Mouse (Mus musculus) heart, embryonic 13.5 days (tissue): Measurements from ENCODE around the gene Tulp4. TPM values are rescaled to one million over a fixed set of nuclear protein-coding genes. Genes with fewer than 3 reads are reported as not detected.
"Not testable (repeated sequence)": the region's sequence is repeated elsewhere in the genome, so short reads cannot be mapped to it uniquely, and the experiment has no call there.

Experiments used
- ATAC-seq: fragments of 200-750 bp; cut with Nextera tagmentation; 2 replicates; pipeline ENCODE4 v1.8.0; 2017; ENCODE audit warnings: moderate TSS enrichment; ENCODE audit not compliant: insufficient number of reproducible peaks, low FRiP score, low TSS enrichment; ENCODE audit errors: extremely low read depth
- H3K27ac ChIP-seq: fragments of 300-500 bp; sonication (generic); replicated peaks from 2 replicates; pipeline ENCODE4 v1.5.1; 2015; ENCODE audit warnings: moderate library complexity, mild to moderate bottlenecking, inconsistent platforms
- H3K27me3 ChIP-seq: fragments of 300-500 bp; sonication (generic); replicated peaks from 2 replicates; pipeline ENCODE4 v1.6.1; 2015; ENCODE audit warnings: mild to moderate bottlenecking, inconsistent platforms
- H3K36me3 ChIP-seq: fragments of 300-500 bp; sonication (generic); 2 replicates; pipeline ENCODE4 v1.6.1; 2015; ENCODE audit warnings: mild to moderate bottlenecking, inconsistent platforms
- H3K4me1 ChIP-seq: fragments of 300-500 bp; sonication (generic); 2 replicates; pipeline ENCODE4 v1.6.1; 2015; ENCODE audit warnings: inconsistent platforms
- H3K4me2 ChIP-seq: fragments of 300-500 bp; sonication (generic); 2 replicates; pipeline ENCODE4 v1.6.1; 2015; ENCODE audit warnings: inconsistent platforms, mild to moderate bottlenecking, moderate library complexity
- H3K4me3 ChIP-seq: fragments of 300-500 bp; sonication (generic); 2 replicates; pipeline ENCODE4 v1.5.1; 2015; ENCODE audit warnings: moderate library complexity, mild to moderate bottlenecking, inconsistent platforms
- H3K9ac ChIP-seq: fragments of 300-500 bp; sonication (generic); 2 replicates; pipeline ENCODE4 v1.6.1; 2015; ENCODE audit warnings: inconsistent platforms, mild to moderate bottlenecking, moderate library complexity
- H3K9me3 ChIP-seq: fragments of 300-500 bp; sonication (generic); 2 replicates; pipeline ENCODE4 v1.6.1; 2016; ENCODE audit warnings: inconsistent platforms
- WGBS: fragments of 180-500 bp; shearing (Covaris S2); methylation state at CpG from one replicate; pipeline ENCODE4 v1.1.7; 2015; ENCODE audit warnings: mixed read lengths; 5-methylcytosine and 5-hydroxymethylcytosine counted together
- polyA plus RNA-seq: library from polyadenylated mRNA; unstranded; fragments of >200 nt; fragmentation: Nextera tagmentation; extraction: Ambion mirVana; gene quantifications from 2 replicates; pipeline ENCODE4 v1.2.1, GENCODE M21; 2015

Gene Tulp4
- polyA plus RNA-seq, 1 experiment from 2014 or later, result 60.6 TPM

DNA sequence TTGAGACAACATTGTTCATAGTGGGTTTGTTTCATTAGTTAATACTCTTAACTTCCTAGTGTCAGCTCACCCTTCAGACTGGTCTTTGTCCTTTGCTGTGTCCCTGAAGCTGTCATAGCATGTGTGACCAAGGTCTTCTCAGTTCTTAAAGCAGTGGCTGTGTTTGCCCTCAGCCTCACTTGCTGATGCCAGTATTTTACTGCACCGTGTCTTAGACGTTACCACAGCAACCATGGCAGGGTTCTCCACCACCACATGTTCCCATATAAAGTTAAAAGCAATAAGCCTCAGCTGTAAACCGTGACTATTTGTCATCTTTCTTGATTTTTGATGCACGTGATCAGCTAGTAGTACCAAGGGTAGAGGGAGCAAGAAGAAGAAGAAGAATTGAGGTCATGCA is 109.4 kb downstream of the Tulp4 start:
- H3K9ac ChIP-seq, result no peak overlapping the region
- no peak for ATAC-seq
- 84% methylated on average over 4 of the region's 4 CpGs for WGBS
- H3K9me3 ChIP-seq, result no peaks in the 10 kb centered on the region
- H3K27me3 ChIP-seq, result no peaks in the 10 kb centered on the region
- H3K4me2 ChIP-seq, result no peak overlapping the region
- H3K4me1 ChIP-seq, result peaks cover 36% of the 10 kb centered on the region
- H3K27ac ChIP-seq, result peak overlapping the region; percentile 86
- H3K4me3 ChIP-seq, result no peak overlapping the region
- H3K36me3 ChIP-seq, result peaks cover 49% of the 10 kb centered on the region

DNA sequence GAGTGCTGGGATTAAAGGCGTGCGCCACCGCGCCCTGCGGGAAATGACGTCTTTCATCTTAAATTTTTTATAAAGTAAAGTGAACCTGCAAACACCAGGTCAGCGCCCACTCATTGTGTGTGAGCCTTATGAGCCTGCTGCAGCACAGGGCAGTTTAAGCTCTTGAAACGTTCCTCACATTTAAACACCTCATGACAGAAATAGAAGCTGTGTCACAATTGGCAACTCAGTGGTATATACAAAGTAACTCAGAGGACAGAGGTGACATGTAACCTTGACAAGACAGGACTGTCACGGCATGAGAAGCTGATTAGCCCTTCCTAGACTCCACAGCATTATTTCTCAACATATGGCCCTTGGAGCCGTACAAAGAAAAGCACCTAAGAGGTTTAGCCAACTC is 110.3 kb downstream of the Tulp4 start:
- H3K27ac ChIP-seq, result peak overlapping the region; percentile 86
- 65% methylated on average over 10 of the region's 10 CpGs for WGBS

DNA sequence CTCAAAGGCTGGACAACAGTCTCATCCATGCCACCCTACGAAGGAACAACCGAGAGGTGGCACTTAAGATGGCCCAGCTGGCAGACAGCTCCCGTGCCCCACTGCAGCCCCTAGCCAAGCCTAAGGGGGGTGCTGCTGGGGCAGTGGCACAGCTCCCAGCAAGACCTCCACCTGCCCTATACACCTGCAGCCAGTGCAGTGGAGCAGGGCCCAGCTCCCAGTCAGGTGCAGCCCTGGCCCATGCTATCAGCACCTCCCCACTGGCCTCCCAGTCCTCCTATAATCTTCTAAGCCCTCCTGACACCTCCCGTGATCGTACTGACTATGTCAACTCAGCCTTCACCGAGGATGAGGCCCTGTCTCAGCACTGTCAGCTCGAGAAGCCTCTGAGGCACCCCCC is 126.4 kb downstream of the Tulp4 start:
- not testable (repeated sequence) for H3K9ac ChIP-seq, H3K27me3 ChIP-seq, H3K27ac ChIP-seq, ATAC-seq, H3K4me3 ChIP-seq, H3K4me2 ChIP-seq, H3K36me3 ChIP-seq, H3K9me3 ChIP-seq, H3K4me1 ChIP-seq
- WGBS, result no CpG with 5 or more reads among the region's 7 CpGs

More for the DNA sequence above, 110.3 kb downstream of the Tulp4 start:
- Histone ChIP-seq H3K9me3 (no peaks in the 10 kb centered on the region), H3K4me2 (peak overlapping the region; percentile 9; the same call in 1 of the 2 replicates), H3K27me3 (no peaks in the 10 kb centered on the region), H3K4me1 (peaks cover 27% of the 10 kb centered on the region), H3K4me3 (no peak overlapping the region), H3K36me3 (peaks cover 48% of the 10 kb centered on the region), H3K9ac (no peak overlapping the region)
- ATAC-seq, result peak; percentile 40; the same call in 1 of the 2 replicates

GRCm38 (mm10) chr17:6251298-6251697 is 145.1 kb downstream of the Tulp4 start:
- not testable (repeated sequence) for ATAC-seq

GRCm38 (mm10) chr17:6256400-6257069 is 150.3 kb downstream of the Tulp4 start, which contains the start of gene Tmem181a:
Gene Tmem181a (plus strand): TSS chr17:6256860.
- ATAC-seq, result not testable (repeated sequence)
- peak within 1 kb of the TSS; percentile 27 for H3K4me3 ChIP-seq

More at GRCm38 (mm10) chr17:6251298-6251697, 145.1 kb downstream of the Tulp4 start:
- WGBS, result 95% methylated on average over 1 of the region's 1 CpGs
- H3K36me3 ChIP-seq, H3K27me3 ChIP-seq, H3K9me3 ChIP-seq, H3K9ac ChIP-seq, H3K4me1 ChIP-seq, H3K4me3 ChIP-seq, H3K27ac ChIP-seq, H3K4me2 ChIP-seq: not testable (repeated sequence)

GRCm38 (mm10) chr17:6257070-6257456 is 150.8 kb downstream of the Tulp4 start:
- peak overlapping the region; percentile 27 for H3K4me3 ChIP-seq
- H3K36me3 ChIP-seq, H3K4me1 ChIP-seq, H3K27ac ChIP-seq, H3K9me3 ChIP-seq, H3K9ac ChIP-seq, H3K27me3 ChIP-seq, ATAC-seq: not testable (repeated sequence)
- peak overlapping the region; percentile 54 for H3K4me2 ChIP-seq
- WGBS, result 0% methylated on average over 20 of the region's 20 CpGs

More at GRCm38 (mm10) chr17:6256400-6257069, 150.3 kb downstream of the Tulp4 start, which contains the start of gene Tmem181a:
- not testable (repeated sequence) for H3K27me3 ChIP-seq, H3K9me3 ChIP-seq, H3K4me1 ChIP-seq, H3K27ac ChIP-seq, H3K9ac ChIP-seq, H3K36me3 ChIP-seq
- H3K4me2 ChIP-seq, result peak within 1 kb of the TSS; percentile 54
- WGBS, result 0% methylated on average over 4 of the region's 51 CpGs

GRCm38 (mm10) chr17:6269876-6270831 is 163.9 kb downstream of the Tulp4 start:
- H3K4me3 ChIP-seq, result peak overlapping the region; percentile 60
- H3K9ac ChIP-seq, result peak overlapping the region; percentile 84
- H3K9me3 ChIP-seq, H3K27me3 ChIP-seq, H3K36me3 ChIP-seq, H3K27ac ChIP-seq, H3K4me1 ChIP-seq: not testable (repeated sequence)
- 1% methylated on average over 58 of the region's 84 CpGs for WGBS
- H3K4me2 ChIP-seq, result peak overlapping the region; percentile 73
- peak; percentile 75 for ATAC-seq

DNA sequence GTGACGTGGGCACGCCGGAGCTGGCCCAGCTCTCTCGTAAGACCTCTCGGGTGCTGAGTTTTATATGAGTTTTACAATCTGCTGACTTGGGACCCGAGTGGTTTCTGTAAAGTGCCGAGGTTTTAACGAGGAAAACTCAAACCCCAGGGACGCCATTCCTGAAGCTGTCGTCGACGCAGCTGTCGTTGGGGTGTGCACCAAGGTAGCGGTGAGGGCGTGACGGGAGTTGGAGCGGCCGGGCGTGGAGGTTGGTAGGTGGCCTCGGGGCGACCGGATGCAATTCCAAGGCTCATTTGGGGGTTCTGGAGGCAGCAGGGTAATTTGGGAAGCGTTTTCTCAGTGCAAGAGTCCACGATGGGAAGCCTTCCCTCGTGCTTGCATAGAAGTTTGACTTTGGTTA is 164.6 kb downstream of the Tulp4 start:
- H3K4me1 ChIP-seq, H3K27ac ChIP-seq, H3K9me3 ChIP-seq, ATAC-seq, H3K36me3 ChIP-seq, H3K27me3 ChIP-seq: not testable (repeated sequence)
- Histone ChIP-seq H3K4me3 (peak overlapping the region; percentile 60), H3K9ac (peak overlapping the region; percentile 84), H3K4me2 (peak overlapping the region; percentile 73)
- WGBS, result 0% methylated on average over 25 of the region's 25 CpGs

DNA sequence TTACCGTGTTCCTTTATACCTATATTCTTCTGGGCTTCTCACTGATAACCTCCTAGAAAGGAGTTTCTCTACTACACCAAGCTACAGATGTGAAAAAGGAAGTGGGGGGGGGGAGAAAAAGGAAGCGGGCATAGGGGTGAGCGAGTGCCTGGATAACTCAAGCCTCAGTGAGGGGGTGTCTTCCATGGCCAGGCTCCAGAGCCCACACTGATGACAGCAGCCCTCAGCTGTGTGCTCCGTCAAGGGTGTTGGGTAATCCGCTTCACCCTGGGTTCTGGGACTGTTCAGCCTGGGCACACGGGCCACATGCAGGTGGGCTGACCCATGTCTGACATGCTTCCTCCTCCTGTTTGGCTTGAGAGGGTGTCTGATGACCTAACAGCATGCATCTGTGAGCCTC is 165.7 kb downstream of the Tulp4 start:
- H3K4me3 ChIP-seq, ATAC-seq, H3K36me3 ChIP-seq, H3K4me2 ChIP-seq, H3K27me3 ChIP-seq, H3K4me1 ChIP-seq, H3K9ac ChIP-seq, H3K9me3 ChIP-seq, H3K27ac ChIP-seq: not testable (repeated sequence)
- WGBS, result 77% methylated on average over 6 of the region's 6 CpGs

- not testable (repeated sequence) for H3K27ac ChIP-seq, H3K4me3 ChIP-seq, H3K27me3 ChIP-seq, H3K4me1 ChIP-seq, H3K9me3 ChIP-seq, ATAC-seq, H3K4me2 ChIP-seq, H3K36me3 ChIP-seq, H3K9ac ChIP-seq
- 84% methylated on average over 6 of the region's 6 CpGs for WGBS
Measured at GRCm38 (mm10) chr17:6274693-6275092, 168.5 kb downstream of the Tulp4 start.

DNA sequence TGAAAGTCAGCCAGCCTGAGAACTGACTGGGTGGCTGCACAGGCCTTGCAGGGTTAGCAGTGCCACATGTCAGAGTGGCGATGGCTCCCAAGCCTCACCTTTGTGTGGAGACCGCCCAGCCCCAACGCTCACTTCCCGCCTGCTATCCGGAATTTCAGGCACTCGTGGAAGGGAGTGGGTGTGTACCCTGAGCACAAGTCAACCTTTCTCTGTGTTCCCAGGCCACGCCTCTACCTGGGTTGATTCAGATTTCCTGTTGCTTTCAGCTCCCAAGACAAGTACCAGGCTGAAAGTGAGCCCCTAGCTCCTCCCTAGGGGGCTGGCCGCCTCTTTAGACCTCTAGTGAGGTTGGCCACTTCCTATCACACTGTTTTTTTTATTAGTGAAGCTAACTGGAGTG is 173.0 kb downstream of the Tulp4 start:
- H3K36me3 ChIP-seq, H3K9ac ChIP-seq, H3K9me3 ChIP-seq, H3K4me3 ChIP-seq, H3K4me2 ChIP-seq, H3K27ac ChIP-seq, ATAC-seq, H3K4me1 ChIP-seq, H3K27me3 ChIP-seq: not testable (repeated sequence)
- WGBS, result 52% methylated on average over 8 of the region's 8 CpGs
